Mouse (Mus musculus) mature B cell (primary cell): ENCODE results near the gene Gm20671.
"Not testable (repeated sequence)": the region's sequence is repeated elsewhere in the genome, so short reads cannot be mapped to it uniquely, and the experiment has no call there.

Source experiments
- in situ Hi-C: fragments of 300-500 bp; cut with MboI; formaldehyde crosslinking; loops from 2 replicates; pipeline ENCODE4 v1.14.3; 2019

Gene Gm20671

GRCm38 (mm10) chr5:32827009-32827408 is at the start of gene Gm20671:
Gene Gm20671 (minus strand): TSS chr5:32827109.
- in situ Hi-C loops = no loop called here

DNA sequence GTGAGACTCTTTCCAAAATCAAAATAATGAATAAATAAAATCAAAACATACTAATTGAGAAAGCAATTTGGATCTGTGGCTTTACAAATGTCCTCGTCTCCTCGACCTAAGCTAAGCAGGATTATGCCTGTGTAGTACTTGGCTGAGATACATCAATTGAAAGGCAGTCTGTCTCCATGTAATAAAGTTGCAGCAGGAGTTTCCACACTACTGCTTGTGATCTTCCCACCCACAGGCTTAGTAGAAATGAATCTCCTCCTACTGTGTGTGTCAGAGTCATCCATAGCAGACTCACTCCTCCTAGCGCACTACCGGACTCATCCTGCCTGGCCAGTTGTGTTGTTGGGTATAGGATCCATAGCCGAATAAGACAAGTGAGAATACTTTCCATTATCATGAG is 45.4 kb upstream of the Gm20671 start:
- in situ Hi-C loops = no loop called here

GRCm38 (mm10) chr5:32869389-32870024 is 42.6 kb upstream of the Gm20671 start:
- in situ Hi-C loops = no loop called here

DNA sequence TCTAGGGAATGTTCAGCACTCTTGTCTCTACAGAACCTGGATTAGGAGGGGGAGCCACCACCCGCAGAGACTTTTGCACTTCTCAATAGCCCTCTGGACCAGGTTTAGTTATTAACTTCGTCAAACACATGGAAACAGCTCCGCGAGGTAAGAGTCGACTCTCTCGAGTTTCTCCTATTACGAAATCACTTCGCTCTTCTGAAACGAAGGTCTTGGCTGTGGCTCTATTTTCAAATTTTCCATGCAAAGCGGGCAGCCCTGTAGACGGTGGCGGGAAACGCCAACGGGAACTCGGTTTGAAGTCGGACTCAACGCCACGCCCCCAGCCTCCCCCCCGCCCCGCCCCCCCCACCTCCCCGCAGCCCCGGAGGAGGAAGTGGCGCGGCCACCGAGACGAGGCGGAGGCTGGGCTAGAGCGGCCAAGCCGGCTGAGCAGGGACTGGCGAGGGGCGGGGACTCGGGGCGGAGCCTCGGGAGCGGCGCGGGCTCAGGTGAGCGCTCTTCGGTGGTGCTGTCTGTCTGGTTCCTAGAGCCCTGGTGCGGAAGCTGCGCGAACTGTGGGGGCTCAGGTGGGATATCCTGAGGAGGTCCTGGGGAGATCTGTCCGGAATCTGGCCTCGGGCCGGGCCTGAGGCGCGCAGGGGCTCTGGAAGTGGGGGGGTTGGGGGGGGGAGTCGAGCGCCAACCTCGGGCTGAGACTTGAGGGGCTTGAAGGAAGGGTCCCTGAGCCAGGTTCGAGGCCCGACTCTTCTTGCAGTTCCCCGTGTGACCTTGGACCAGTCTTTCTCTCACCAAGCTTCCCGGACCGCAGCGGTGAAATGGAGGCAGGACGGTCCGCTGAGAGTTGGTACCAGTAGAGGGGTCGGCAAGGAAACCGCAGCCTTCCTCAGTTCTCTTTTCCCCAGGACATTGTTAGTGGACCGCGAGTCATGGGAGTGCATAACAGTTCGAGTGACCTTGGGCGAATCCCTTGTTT is 36.6 kb upstream of the Gm20671 start, which contains the start of gene Depdc5:
Depdc5 (plus strand) TSS at position 449 of the 976 bp plus-strand sequence.
- in situ Hi-C loops = no loop called here

DNA sequence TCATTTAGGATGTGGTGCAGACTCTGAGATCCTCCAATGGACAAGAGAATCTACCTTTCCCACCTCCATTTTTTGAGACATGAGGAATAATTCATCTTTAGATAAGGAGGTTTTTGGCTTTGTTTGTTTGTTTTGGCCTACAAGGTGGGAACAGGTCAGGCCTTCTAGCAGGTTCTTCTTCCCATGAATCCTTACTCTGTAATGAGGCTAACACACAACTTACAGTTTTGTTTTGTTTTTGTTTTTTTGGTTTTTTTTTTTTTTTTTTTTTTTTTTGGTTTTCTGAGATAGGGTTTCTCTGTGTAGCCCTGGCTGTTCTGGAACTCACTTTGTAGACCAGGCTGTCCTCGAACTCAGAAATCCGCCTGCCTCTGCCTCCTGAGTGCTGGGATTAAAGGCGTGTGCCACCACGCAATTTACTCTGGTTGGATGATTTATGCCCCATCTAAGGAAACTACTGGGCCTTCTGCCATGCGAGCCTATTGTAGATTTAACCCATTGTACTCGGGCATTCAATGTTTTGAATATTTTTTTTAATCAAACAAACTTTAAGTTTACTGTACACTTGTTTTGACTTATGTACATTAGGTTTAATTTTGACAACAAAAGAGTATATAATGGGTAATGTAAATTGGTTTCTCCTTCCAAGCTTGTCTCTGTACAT is 35.7 kb upstream of the Gm20671 start:
- in situ Hi-C loops = no loop called here

GRCm38 (mm10) chr5:32861082-32861481 is 34.2 kb upstream of the Gm20671 start:
- in situ Hi-C loops = no loop called here

DNA sequence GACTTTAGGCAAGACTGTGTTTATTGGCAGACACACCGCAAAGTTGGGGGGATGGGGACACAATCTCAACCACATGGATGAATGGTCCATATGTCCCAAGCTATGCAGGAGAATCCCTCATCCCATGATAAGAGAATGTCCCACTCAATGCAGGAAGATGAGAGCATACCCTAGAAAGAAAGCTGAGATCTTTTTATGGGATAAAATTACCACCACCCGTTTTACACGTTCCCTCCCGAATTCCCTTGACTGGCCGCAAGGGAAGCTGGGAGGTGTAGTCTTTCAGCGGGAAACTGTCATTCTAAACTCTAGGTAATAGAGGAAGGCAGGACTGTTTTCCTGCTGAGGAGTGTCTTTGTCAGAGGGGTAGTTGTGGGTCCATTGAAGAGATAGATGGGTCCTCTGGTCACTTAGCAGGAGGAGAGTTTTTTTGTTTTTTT is 30.9 kb upstream of the Gm20671 start:
- in situ Hi-C loops = no loop called here

DNA sequence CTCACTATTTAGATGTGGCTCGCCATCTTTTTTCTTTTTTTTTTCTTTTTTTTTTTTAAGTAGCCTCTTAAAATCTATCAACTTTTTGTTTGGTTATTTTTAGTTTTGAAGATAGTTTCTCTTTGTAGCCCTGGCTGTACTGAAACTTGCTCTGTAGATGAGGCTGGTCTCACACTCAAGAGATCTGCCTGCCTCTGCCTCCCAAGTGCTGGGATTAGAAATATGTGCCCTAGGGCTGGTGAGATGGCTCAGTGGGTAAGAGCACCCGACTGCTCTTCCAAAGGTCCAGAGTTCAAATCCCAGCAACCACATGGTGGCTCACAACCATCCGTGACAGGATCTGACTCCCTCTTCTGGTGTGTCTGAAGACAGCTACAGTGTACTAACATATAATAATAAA is 28.4 kb upstream of the Gm20671 start:
- in situ Hi-C loops = not testable (repeated sequence)

- in situ Hi-C loops = no loop called here
These were observed 27.9 kb upstream of the Gm20671 start for GRCm38 (mm10) chr5:32854818-32855217.

DNA sequence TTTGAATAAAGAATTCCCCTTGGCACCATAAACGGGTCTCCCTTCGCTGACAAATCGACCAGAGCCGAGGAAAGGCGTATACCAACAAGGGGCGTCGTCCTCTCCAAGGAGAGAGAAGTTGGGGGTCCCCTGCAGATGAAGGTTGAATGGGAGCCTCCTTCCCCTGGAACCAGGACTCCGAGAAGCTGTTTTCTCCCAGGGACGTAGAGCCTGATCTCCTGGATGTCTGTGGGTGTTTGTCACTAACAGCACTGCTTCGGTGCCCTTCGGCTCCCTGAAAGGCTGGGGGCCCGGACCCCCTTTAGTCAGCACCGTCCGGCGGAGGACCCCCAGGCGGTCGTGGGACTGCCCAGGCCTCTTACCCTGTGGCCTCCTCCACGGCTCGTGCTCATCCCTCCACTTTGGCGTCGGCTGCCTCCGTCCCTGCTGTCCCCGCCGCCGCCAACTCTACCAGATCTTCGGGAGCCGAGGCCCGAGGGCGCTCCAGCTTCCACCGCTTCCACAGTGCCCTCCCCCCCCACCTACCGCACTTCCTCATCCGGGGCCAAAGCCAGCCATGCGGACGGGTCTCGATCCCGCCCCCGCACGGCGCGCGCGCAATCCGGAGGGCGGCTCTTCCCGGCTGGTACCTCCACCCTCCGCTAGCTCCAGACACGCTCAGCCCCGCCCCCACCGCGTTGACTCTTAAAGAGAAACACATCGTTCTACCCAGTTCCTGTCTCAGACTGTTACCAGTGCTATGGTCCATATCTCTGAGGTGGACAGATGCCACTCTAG is 27.0 kb upstream of the Gm20671 start, which contains the start of gene Prr14l:
Prr14l (minus strand) TSS at position 526 of the 777 bp plus-strand sequence.
- in situ Hi-C loops = no loop called here

DNA sequence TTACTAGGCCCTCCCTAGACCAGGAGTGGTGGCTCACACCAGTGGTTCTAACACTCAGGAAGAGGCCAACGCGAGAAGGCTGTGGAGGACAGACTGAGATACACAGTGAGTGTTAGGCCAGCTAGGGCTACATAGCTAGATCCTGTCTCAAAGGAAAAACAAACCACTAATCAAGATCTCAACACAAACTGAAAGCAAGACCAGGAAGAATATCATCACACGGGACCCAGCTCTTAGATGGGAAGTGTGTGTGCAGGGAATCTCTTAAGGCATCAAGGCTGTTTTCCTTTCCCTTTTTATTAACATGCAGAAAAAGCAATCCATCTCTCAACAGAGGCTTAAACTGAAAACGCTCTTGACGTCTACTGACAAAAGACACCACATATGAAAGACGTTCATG is 25.1 kb upstream of the Gm20671 start:
- in situ Hi-C loops = no loop called here

DNA sequence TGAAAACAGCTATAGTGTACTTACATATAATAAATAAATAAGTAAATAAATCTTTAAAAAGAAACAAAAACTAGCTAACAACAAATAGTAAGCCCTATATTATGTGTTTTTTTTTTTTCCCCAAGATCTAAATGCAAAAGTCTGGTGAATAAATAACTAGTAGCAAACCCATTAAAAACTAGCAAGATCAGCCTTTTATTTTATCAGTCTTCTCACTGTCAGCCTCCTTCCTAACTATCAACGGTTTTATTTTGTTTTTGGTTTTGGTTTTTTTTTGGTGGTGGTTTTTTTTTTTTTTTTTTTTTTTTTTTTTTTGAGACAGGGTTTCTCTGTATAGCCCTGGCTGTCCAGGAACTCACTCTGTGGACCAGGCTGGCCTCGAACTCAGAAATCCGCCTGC is 22.7 kb upstream of the Gm20671 start:
- in situ Hi-C loops = not testable (repeated sequence)

DNA sequence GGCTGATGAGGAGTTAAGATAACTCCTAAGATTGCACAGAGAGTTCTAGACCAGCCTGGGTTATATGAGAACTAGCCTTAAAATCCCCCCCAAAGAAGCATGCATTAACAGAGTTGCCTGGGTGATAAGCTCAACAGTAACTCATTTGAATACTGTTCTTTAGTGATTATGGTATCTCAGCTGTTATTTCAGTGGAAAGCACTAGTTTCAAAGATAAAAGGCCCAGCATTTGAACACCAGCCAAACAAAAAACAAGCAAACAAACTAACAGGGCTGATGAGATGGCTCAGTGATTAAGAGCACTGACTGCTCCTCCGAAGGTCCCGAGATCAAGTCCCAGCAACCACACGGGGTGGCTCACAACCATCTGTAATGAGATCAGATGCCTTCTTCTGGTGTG is 22.3 kb upstream of the Gm20671 start:
- in situ Hi-C loops = no loop called here

DNA sequence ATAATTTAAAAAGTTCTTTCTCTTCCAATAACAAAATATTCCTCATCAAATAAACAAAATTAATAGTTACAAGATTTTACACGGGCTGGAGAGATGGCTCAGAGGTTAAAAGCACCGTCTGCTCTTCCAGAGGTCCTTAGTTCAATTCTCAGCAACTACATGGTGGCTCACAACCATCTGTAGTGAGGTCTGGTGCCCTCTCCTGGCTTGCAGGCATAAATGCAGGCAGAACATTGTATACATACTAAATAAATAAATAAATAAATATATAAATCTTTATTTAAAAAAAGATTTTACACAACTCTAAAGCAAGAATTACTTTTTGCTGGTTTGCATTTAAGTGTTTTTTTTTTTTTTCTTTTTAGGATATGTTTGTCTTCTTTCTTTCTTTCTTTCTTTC is 13.1 kb upstream of the Gm20671 start:
- in situ Hi-C loops = no loop called here

DNA sequence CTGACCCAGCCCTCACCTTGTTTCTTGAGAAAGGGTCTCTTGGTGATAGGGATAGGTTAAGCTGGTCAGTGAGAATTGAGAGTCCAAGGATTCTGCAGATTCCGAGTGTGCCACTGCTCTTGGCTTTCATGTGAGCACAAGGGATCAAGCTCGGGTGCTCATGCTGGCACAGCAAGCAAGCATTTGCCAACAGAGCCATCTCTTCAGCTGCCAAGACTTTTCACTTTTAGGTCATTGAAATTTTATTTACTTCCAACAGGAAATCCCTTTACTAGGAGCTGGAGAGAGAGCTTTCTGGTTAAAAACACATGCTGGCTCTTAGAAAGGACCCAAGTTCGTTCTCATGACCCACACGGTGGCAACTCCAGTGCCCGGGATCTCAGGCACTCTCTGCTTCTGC is 10.1 kb upstream of the Gm20671 start:
- in situ Hi-C loops = no loop called here

DNA sequence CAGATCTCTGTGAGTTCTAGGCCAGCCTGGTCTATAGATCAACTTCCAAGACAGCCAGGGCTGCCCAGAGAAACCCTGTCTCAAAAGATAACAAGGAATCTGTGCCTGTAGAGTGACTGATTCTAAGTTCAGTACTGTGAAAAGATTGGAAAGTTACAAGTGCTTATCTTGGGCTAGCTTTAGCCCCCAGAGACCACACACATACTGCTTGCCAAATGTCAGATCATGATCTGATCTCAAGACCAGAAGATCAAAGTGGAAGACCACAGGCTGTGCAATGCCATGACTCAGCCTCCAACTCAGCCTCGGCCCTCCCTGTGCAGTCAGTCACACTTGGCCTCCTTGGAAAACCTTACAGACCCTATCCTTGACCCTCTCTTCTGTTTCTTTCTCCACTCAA is 7.6 kb upstream of the Gm20671 start:
- in situ Hi-C loops = no loop called here

DNA sequence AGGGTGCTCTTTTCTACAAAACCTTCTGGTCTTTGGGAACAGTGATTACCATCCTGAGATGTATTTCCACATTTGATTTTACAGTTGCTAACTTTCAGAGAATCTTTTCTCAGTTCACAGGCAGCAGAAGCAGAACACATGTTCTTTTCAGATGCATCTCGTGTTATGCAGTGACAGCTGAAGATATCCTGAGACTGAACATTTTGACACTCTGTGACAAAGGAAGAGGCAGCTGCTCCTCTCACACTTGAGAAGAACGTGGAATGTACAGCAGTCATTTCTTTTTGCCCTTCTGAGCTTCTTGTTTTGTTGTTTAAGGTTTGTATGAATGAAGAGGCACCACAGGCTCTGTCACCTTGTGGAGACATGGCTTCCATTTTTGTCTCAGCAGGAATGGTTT is 3.1 kb upstream of the Gm20671 start:
- in situ Hi-C loops = no loop called here

DNA sequence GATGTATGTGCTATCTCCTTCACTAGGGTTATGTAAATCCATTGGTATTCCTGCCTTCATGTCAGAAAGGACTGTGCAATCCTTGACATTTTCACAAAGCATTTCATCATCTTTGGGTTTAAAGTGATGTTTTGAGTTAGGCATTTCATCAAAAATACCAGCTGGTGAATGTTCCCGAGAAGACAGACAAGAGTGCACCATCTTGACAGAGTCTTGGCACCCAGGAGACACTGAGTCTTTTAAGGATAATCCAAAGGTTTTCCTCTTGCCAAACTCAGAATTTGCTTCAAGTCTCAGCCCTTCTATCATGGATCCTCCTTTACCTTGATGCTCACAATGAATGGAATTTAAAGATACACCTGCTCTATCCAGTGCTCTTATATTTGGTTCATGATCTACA is 1.9 kb upstream of the Gm20671 start:
- in situ Hi-C loops = not testable (repeated sequence)

DNA sequence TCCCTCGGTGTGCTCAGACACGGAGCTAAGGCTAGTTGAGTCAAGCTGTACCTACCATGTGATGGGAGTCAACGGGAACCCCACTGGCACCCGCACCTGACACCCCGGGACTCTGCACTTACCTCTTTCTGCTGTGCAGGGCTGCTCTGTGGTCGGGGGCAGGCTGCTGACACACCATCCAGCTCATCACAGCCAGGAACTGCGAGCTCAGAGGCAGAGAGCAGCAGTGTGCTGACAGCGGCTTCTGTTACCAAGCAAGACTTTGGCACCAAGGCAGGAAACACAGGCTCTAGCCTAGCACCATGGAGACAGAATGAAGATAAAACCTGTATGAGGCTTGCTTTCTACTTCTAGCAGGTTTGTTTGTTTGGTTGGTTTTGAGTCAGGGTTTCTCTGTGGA is 6.4 kb downstream of the Gm20671 start:
- in situ Hi-C loops = no loop called here

GRCm38 (mm10) chr5:32815396-32815795 is 11.5 kb downstream of the Gm20671 start:
- in situ Hi-C loops = no loop called here

DNA sequence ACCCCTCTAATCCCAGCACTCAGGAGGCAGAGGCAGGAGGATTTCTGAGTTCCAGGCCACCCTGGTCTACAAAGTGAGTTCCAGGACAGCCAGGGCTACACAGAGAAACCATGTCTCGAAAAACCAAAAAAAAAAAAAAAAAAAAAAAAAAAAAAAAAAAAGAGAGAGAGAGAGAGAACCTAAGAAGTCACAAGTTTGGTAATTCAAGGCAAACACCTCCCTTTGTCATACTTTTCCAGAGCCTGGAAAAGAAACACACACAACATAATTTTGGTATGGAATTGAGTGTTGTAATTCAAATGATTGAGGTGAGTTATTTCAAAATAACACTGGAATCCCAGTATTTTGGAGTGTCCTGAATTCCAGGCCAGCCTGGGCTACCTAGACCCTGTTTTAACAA is 40.5 kb downstream of the Gm20671 start:
- in situ Hi-C loops = not testable (repeated sequence)
